Mouse (Mus musculus) midbrain, embryonic 16.5 days (tissue): ENCODE measurements at regions not wholly inside any gene's neighbourhood (a gene's known extent, or its start where the extent isn't known, plus 50 kb on each side); places are given as distances from the start of the nearest gene placed in this dataset.

ENCODE experiments used
- ATAC-seq: fragments of 200-750 bp; cut with Nextera tagmentation; 2 replicates; pipeline ENCODE4 v1.8.0; 2017; ENCODE audit warnings: moderate TSS enrichment
- H3K27ac ChIP-seq: fragments of 300-500 bp; sonication (generic); 2 replicates; pipeline ENCODE4 v1.5.1; 2014; ENCODE audit warnings: mild to moderate bottlenecking, low read length, mixed read lengths
- H3K27me3 ChIP-seq: fragments of 300-500 bp; sonication (generic); 2 replicates; pipeline ENCODE4 v1.6.1; 2014; ENCODE audit warnings: low read depth, low read length, mixed read lengths; ENCODE audit not compliant: control insufficient read depth, insufficient read depth
- H3K36me3 ChIP-seq: fragments of 300-500 bp; sonication (generic); 2 replicates; pipeline ENCODE4 v1.6.1; 2014; ENCODE audit warnings: mild to moderate bottlenecking, low read length, moderate library complexity, mixed read lengths; ENCODE audit not compliant: control insufficient read depth, insufficient read depth
- H3K4me1 ChIP-seq: fragments of 300-500 bp; sonication (generic); 2 replicates; pipeline ENCODE4 v1.6.1; 2014; ENCODE audit warnings: mild to moderate bottlenecking, low read length, mixed read lengths; ENCODE audit not compliant: control insufficient read depth, insufficient read depth
- H3K4me2 ChIP-seq: fragments of 300-500 bp; sonication (generic); 2 replicates; pipeline ENCODE4 v1.6.1; 2014; ENCODE audit warnings: mild to moderate bottlenecking, low read length, mixed read lengths
- H3K4me3 ChIP-seq: fragments of 300-500 bp; sonication (generic); 2 replicates; pipeline ENCODE4 v1.5.1; 2014; ENCODE audit warnings: low read depth, mild to moderate bottlenecking, low read length, moderate library complexity, mixed read lengths
- H3K9ac ChIP-seq: fragments of 300-500 bp; sonication (generic); 2 replicates; pipeline ENCODE4 v1.6.1; 2014; ENCODE audit warnings: low read depth, low read length, mixed read lengths
- H3K9me3 ChIP-seq: fragments of 300-500 bp; sonication (generic); replicated peaks from 2 replicates; pipeline ENCODE4 v1.6.1; 2014; ENCODE audit warnings: mild to moderate bottlenecking, low read length, mixed read lengths; ENCODE audit not compliant: control insufficient read depth, poor library complexity, severe bottlenecking
- WGBS: fragments of 180-500 bp; shearing (Covaris S2); extraction: QIAGEN DNeasy Blood & Tissue Kit; methylation state at CpG from one replicate; pipeline ENCODE4 v1.1.7; 2014; 5-methylcytosine and 5-hydroxymethylcytosine counted together

- H3K4me1 ChIP-seq: no peaks in the 10 kb centered on the region
- H3K27me3 ChIP-seq: no peaks in the 10 kb centered on the region
- H3K36me3 ChIP-seq: no peaks in the 10 kb centered on the region
- no peak overlapping the region for H3K4me3 ChIP-seq
- no peak overlapping the region for H3K4me2 ChIP-seq
- H3K27ac ChIP-seq: no peak overlapping the region
- 85% methylated on average over 8 of the region's 8 CpGs for WGBS
- H3K9me3 ChIP-seq: no peaks in the 10 kb centered on the region
- ATAC-seq: no peak
- no peak overlapping the region for H3K9ac ChIP-seq
Observed at GRCm38 (mm10) chr8:77774551-77775335, 50.5 kb upstream of the Ednra start.

- no peak for ATAC-seq
- no peaks in the 10 kb centered on the region for H3K36me3 ChIP-seq
- H3K27ac ChIP-seq: no peak overlapping the region
- H3K4me1 ChIP-seq: no peaks in the 10 kb centered on the region
- no peak overlapping the region for H3K9ac ChIP-seq
- H3K4me3 ChIP-seq: no peak overlapping the region
- H3K27me3 ChIP-seq: no peaks in the 10 kb centered on the region
- no peak overlapping the region for H3K4me2 ChIP-seq
- no peaks in the 10 kb centered on the region for H3K9me3 ChIP-seq
- WGBS: 87% methylated on average over 3 of the region's 3 CpGs
Observed at GRCm38 (mm10) chr8:77775526-77775925, 51.3 kb upstream of the Ednra start.

- Histone ChIP-seq H3K4me3 (no peak overlapping the region), H3K9ac (no peak overlapping the region), H3K9me3 (no peaks in the 10 kb centered on the region), H3K4me1 (no peaks in the 10 kb centered on the region), H3K36me3 (no peaks in the 10 kb centered on the region), H3K4me2 (no peak overlapping the region), H3K27me3 (no peaks in the 10 kb centered on the region), H3K27ac (no peak overlapping the region)
- 77% methylated on average over 5 of the region's 5 CpGs for WGBS
- no peak for ATAC-seq
Observed at GRCm38 (mm10) chr8:77777597-77777996, 53.3 kb upstream of the Ednra start.

- Histone ChIP-seq H3K36me3 (no peaks in the 10 kb centered on the region), H3K4me3 (no peak overlapping the region), H3K27me3 (no peaks in the 10 kb centered on the region), H3K9me3 (no peaks in the 10 kb centered on the region), H3K27ac (no peak overlapping the region), H3K4me2 (no peak overlapping the region), H3K4me1 (no peaks in the 10 kb centered on the region), H3K9ac (no peak overlapping the region)
- ATAC-seq: no peak
- 97% methylated on average over 4 of the region's 4 CpGs for WGBS
Observed at GRCm38 (mm10) chr8:77785676-77786255, 61.5 kb upstream of the Ednra start.

GRCm38 (mm10) chr8:77794911-77795310 lies 70.6 kb upstream of the Ednra start:
- no peak for ATAC-seq
- Histone ChIP-seq H3K36me3 (no peaks in the 10 kb centered on the region), H3K27ac (no peak overlapping the region), H3K4me3 (no peak overlapping the region), H3K9ac (no peak overlapping the region), H3K4me2 (no peak overlapping the region), H3K9me3 (no peaks in the 10 kb centered on the region), H3K27me3 (no peaks in the 10 kb centered on the region), H3K4me1 (no peaks in the 10 kb centered on the region)
- 68% methylated on average over 1 of the region's 1 CpGs for WGBS

- no peaks in the 10 kb centered on the region for H3K36me3 ChIP-seq
- no peaks in the 10 kb centered on the region for H3K9me3 ChIP-seq
- no peak overlapping the region for H3K4me3 ChIP-seq
- no peaks in the 10 kb centered on the region for H3K4me1 ChIP-seq
- H3K4me2 ChIP-seq: no peak overlapping the region
- H3K27ac ChIP-seq: no peak overlapping the region
- WGBS: 68% methylated on average over 9 of the region's 9 CpGs
- H3K27me3 ChIP-seq: no peaks in the 10 kb centered on the region
- H3K9ac ChIP-seq: no peak overlapping the region
- ATAC-seq: no peak
Observed at GRCm38 (mm10) chr8:77803147-77803903, 79.1 kb upstream of the Ednra start.

GRCm38 (mm10) chr8:77804536-77804935 lies 80.3 kb upstream of the Ednra start:
- H3K4me2 ChIP-seq: no peak overlapping the region
- H3K36me3 ChIP-seq: no peaks in the 10 kb centered on the region
- H3K27me3 ChIP-seq: no peaks in the 10 kb centered on the region
- no peak for ATAC-seq
- H3K4me3 ChIP-seq: no peak overlapping the region
- H3K9ac ChIP-seq: no peak overlapping the region
- WGBS: 89% methylated on average over 6 of the region's 6 CpGs
- no peaks in the 10 kb centered on the region for H3K9me3 ChIP-seq
- no peak overlapping the region for H3K27ac ChIP-seq
- H3K4me1 ChIP-seq: no peaks in the 10 kb centered on the region

GRCm38 (mm10) chr8:77804956-77805355 lies 80.7 kb upstream of the Ednra start:
- 83% methylated on average over 4 of the region's 4 CpGs for WGBS
- Histone ChIP-seq H3K27ac (no peak overlapping the region), H3K4me2 (no peak overlapping the region), H3K4me1 (no peaks in the 10 kb centered on the region), H3K9me3 (no peaks in the 10 kb centered on the region), H3K27me3 (no peaks in the 10 kb centered on the region), H3K4me3 (no peak overlapping the region), H3K36me3 (no peaks in the 10 kb centered on the region), H3K9ac (no peak overlapping the region)
- no peak for ATAC-seq

GRCm38 (mm10) chr8:77805657-77806056 lies 81.4 kb upstream of the Ednra start:
- no peak overlapping the region for H3K9ac ChIP-seq
- H3K4me1 ChIP-seq: no peaks in the 10 kb centered on the region
- no peaks in the 10 kb centered on the region for H3K27me3 ChIP-seq
- H3K27ac ChIP-seq: no peak overlapping the region
- WGBS: 92% methylated on average over 6 of the region's 6 CpGs
- no peak overlapping the region for H3K4me3 ChIP-seq
- H3K9me3 ChIP-seq: no peaks in the 10 kb centered on the region
- no peaks in the 10 kb centered on the region for H3K36me3 ChIP-seq
- ATAC-seq: no peak
- no peak overlapping the region for H3K4me2 ChIP-seq
